Mouse (Mus musculus) hindbrain, embryonic 10.5 days (tissue): ENCODE measurements around the gene Sipa1l3. TPM values are rescaled to one million over a fixed set of nuclear protein-coding genes. Genes with fewer than 3 reads are reported as not detected.

Experiments used
- DNase-seq: peaks from one replicate; pipeline ENCODE4 v3.0.0-alpha.2; 2017; ENCODE audit warnings: low spot score
- H3K27ac ChIP-seq: fragments of 300-500 bp; sonication (generic); 2 replicates; pipeline ENCODE4 v1.5.1; 2016; ENCODE audit warnings: mild to moderate bottlenecking, moderate library complexity
- H3K27me3 ChIP-seq: fragments of 300-500 bp; sonication (generic); 2 replicates; pipeline ENCODE4 v1.6.1; 2016; ENCODE audit warnings: mild to moderate bottlenecking; ENCODE audit not compliant: poor library complexity, insufficient read depth, severe bottlenecking
- H3K36me3 ChIP-seq: fragments of 300-500 bp; sonication (generic); 2 replicates; pipeline ENCODE4 v1.6.1; 2016; ENCODE audit warnings: mild to moderate bottlenecking, moderate library complexity
- H3K4me1 ChIP-seq: fragments of 300-500 bp; sonication (generic); replicated peaks from 2 replicates; pipeline ENCODE4 v1.6.1; 2016; ENCODE audit warnings: mild to moderate bottlenecking
- H3K4me3 ChIP-seq: fragments of 300-500 bp; sonication (generic); 2 replicates; pipeline ENCODE4 v1.5.1; 2016; ENCODE audit warnings: mild to moderate bottlenecking, moderate library complexity
- H3K9me3 ChIP-seq: fragments of 300-500 bp; sonication (generic); 2 replicates; pipeline ENCODE4 v1.6.1; 2016; ENCODE audit warnings: mild to moderate bottlenecking, moderate library complexity
- WGBS: fragments of 180-500 bp; shearing (Covaris S2); methylation state at CpG from one replicate; pipeline ENCODE4 v1.1.7; 2016; 5-methylcytosine and 5-hydroxymethylcytosine counted together
- polyA plus RNA-seq: library from polyadenylated mRNA; unstranded; fragments of >200 nt; fragmentation: Nextera tagmentation; extraction: Ambion mirVana; gene quantifications from 2 replicates; pipeline ENCODE4 v1.2.1, GENCODE M21; 2016

Sipa1l3 gene
- polyA plus RNA-seq, 1 experiment from 2014 or later = 9.7 TPM

DNA sequence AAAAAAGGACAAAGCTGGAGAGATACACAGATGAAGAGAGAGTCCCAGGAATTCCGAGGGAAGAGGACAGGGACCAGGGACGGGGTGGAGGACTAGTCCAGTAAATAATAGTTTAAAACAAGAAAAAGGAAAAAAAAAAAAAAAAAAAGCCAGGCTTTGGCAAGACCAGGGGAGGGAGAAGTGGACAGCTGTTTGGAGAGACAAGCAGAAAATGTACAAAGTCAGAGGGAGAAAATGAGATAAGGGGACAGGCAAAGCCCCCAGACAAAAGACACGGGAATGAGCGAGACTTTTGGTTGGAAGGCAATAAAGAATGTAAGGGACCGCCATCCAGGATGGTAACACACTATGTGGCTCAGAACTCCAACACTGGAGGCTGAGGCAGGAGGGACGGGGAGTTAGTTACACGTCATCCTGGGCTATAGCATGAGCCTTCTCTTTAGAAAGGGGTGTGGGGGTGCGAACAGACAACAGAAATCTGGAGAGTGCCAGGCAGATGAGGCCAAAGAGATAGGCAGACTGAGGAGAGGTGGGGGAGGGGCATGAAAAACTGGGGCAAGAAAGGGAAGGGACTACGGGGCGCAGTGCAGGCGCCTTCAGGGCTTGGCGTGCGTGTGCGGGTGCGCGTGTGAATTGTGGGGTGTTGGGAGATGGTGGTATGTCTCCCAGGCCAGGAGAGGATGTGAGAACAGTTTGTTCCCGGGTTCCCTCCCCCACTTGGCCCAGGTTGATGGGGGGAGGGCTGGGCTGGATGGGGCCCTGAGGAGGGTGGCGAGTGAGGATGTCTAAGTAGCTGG is 200.1 kb downstream of the Sipa1l3 start:
- WGBS = 2% methylated on average over 18 of the region's 18 CpGs
- Histone ChIP-seq H3K4me1 (peaks cover 88% of the 10 kb centered on the region), H3K4me3 (peak overlapping the region; percentile 44), H3K27me3 (peaks cover 4% of the 10 kb centered on the region; the same call in 1 of the 2 replicates), H3K27ac (peak overlapping the region; percentile 93), H3K9me3 (no peaks in the 10 kb centered on the region), H3K36me3 (peaks cover 40% of the 10 kb centered on the region)
- peak; percentile 49 for DNase-seq

DNA sequence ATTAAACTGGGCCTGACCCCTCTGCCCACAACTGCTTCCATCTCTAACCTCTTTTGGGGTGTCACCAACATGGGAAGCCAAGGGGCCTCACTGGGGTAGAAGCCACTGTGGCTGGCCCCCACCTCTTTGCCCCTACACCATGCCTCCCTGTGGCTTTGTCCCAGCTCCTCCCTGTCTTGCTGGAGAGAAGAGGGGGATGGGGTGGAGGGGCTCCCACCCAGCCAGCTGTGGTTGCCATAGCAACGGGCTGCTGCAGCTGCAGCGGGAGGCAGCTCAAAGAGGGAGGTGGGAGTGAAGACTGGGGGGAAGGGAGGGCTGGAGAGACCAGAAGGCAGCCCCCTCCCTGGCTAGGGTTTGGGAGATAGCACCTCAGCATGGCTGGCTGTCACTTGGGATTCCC is 200.9 kb downstream of the Sipa1l3 start:
- H3K9me3 ChIP-seq = no peaks in the 10 kb centered on the region
- DNase-seq = peak; percentile 90
- peaks cover 95% of the 10 kb centered on the region for H3K4me1 ChIP-seq
- peaks cover 4% of the 10 kb centered on the region; the same call in 1 of the 2 replicates for H3K27me3 ChIP-seq
- peak overlapping the region; percentile 93 for H3K27ac ChIP-seq
- 0% methylated on average over 2 of the region's 2 CpGs for WGBS
- peak overlapping the region; percentile 44 for H3K4me3 ChIP-seq
- H3K36me3 ChIP-seq = peaks cover 41% of the 10 kb centered on the region

DNA sequence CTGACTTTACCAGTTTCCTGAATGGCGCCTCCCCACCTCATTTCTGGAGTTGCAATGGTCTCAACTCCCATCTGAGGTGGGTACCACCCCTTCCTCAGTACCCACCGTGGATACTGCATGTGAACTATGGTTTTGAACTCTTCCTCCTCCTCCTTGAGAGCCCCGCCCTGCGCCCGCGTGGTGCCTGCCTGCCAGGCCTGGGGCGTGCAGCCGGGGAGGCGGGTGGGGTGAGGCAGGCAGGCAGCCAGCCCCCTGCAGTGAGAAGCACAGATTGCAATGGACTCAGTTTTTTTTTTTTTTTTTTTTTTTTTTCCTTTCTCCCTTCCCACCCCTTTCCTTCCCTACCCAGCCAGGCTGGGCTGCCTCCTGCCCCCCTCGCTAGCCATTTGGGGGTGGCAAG is 201.5 kb downstream of the Sipa1l3 start:
- H3K36me3 ChIP-seq = peaks cover 45% of the 10 kb centered on the region
- peak overlapping the region; percentile 93 for H3K27ac ChIP-seq
- H3K4me1 ChIP-seq = peaks cover 93% of the 10 kb centered on the region
- H3K27me3 ChIP-seq = peaks cover 4% of the 10 kb centered on the region; the same call in 1 of the 2 replicates
- H3K9me3 ChIP-seq = no peaks in the 10 kb centered on the region
- DNase-seq = peak; percentile 54
- WGBS = 1% methylated on average over 10 of the region's 10 CpGs
- H3K4me3 ChIP-seq = peak overlapping the region; percentile 44

DNA sequence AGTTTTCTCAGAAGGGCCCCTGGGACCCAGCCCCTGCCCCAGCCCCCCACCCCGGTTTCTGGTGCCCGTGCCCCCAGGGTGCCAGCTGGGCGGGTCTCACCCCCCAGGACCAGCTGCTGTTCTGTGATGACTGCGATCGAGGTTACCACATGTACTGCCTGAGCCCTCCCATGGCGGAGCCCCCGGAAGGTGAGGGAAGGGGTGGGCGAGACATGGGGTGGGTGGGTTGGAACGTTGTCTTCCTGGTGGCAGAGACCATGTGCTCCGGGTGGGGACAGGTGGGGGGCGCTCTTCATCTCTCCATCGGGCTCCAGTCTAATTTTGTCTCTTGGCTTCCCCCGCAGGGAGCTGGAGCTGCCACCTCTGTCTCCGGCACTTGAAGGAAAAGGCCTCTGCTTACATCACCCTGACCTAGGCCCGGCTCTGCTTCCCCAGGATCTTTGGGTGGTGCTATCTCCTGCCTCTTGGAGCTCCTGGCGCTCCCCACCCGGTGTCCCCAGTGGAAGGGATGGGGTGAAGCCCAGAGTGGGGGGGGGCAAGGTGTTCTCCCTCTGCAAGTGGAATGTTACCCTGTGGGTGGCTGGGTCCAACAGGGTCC is 202.2 kb downstream of the Sipa1l3 start:
- peaks cover 86% of the 10 kb centered on the region for H3K4me1 ChIP-seq
- peak overlapping the region; percentile 93 for H3K27ac ChIP-seq
- peaks cover 49% of the 10 kb centered on the region for H3K36me3 ChIP-seq
- no peak for DNase-seq
- no peaks in the 10 kb centered on the region for H3K9me3 ChIP-seq
- H3K4me3 ChIP-seq = peak overlapping the region; percentile 44
- H3K27me3 ChIP-seq = peaks cover 7% of the 10 kb centered on the region
- WGBS = 64% methylated on average over 17 of the region's 17 CpGs

DNA sequence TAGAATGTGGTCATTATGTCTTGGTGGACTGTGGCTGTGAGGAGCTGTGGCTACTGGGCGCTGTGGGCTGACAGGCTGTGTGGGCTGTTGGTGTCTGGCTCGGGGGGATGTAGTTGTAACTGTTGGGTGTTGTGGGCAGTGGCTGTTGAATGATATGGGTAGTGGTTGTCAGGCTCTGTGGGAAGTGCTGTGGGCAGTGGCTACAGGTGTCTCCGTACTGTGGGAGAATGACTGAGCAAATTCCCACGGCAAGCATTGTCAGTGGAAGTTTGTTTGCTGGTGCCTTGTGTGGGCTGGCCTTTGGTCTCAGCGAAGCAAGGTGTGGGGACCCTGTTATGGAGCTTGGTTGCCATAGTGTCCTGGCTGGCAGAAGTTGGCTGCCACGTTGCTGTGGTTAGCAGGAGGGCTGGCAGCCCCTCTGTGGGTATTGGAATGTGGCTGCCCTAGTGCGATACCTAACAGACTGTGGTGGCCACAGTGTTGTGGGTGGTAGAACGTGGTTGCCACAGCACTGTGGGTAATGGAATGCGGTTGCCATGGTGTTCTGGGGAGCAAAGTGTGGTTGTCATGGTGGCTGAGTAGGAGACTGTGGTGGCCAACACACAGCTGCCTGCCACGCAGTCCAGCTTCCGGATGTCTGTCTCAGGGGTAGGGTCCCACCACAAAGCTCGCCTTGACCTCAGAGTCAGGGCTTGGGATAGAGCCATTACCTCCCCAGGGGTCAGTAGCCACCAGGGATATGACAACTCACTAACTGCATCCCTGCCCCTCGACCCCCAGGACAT is 203.4 kb downstream of the Sipa1l3 start:
- 57% methylated on average over 13 of the region's 13 CpGs for WGBS
- Histone ChIP-seq H3K27me3 (peaks cover 19% of the 10 kb centered on the region), H3K4me1 (peaks cover 75% of the 10 kb centered on the region), H3K36me3 (peaks cover 56% of the 10 kb centered on the region), H3K4me3 (peak overlapping the region; percentile 1; the same call in 1 of the 2 replicates), H3K27ac (peak overlapping the region; percentile 93), H3K9me3 (no peaks in the 10 kb centered on the region)
- DNase-seq = peak; percentile 76

DNA sequence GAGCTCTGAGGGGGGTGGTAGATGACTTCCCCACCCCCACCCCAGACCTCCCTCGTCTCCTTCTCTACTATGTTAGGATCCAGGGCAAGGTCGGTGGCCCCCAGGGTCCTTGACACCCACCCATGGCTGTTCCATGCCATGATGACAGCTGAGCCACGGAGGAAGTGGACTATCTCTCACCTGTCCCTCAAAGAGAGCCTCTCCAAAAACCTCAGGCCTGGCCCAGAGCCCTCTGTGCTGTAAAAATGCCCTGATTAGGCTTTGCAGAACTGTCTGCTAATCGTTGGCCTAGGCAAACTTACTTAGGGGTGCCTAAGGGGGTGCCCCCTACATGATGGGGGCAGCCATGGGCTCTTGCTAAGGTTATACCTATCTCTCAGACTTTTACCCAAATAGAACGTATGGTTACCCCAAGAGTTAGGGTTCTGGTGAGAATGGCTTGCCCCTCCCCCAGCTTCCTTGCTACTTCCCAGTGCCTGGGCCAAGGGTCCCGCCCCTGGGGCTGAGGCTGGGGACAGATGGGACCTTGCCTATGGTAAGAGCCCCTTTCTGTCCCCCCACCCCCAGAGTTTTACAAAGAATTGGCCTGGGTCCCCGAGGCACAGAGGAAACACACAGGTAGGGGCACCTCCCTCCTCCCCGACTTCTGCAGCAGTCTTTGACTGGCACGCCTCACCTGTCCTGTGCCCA is 204.7 kb downstream of the Sipa1l3 start:
- Histone ChIP-seq H3K4me3 (no peak overlapping the region), H3K4me1 (peaks cover 75% of the 10 kb centered on the region), H3K9me3 (no peaks in the 10 kb centered on the region), H3K27ac (0 out of 2 replicates have a peak overlapping the region, but pooled peaks have one; percentile 3), H3K27me3 (peaks cover 32% of the 10 kb centered on the region), H3K36me3 (peaks cover 56% of the 10 kb centered on the region)
- DNase-seq = no peak
- 47% methylated on average over 9 of the region's 9 CpGs for WGBS

DNA sequence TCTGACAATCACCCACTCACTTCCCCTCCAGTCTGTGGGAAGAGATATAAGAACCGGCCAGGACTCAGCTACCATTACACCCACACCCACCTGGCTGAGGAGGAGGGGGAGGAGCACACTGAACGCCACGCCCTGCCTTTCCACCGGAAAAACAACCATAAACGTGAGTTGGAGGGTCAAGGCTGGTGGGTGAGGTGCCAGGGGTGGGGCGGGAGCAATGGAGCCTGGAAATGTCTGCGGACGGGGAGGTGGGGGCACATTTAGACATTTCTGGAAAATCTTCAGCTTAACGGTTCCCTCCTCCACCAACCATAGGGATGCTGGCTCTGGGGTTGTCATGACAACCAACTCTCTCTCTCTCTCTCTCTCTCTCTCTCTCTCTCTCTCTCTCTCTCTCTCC is 205.4 kb downstream of the Sipa1l3 start:
- peaks cover 39% of the 10 kb centered on the region for H3K27me3 ChIP-seq
- H3K36me3 ChIP-seq = peaks cover 56% of the 10 kb centered on the region
- DNase-seq = no peak
- peaks cover 75% of the 10 kb centered on the region for H3K4me1 ChIP-seq
- WGBS = 37% methylated on average over 9 of the region's 9 CpGs
- no peak overlapping the region; the same call in 1 of the 2 replicates for H3K27ac ChIP-seq
- peak overlapping the region; percentile 9; the same call in 1 of the 2 replicates for H3K4me3 ChIP-seq
- H3K9me3 ChIP-seq = no peaks in the 10 kb centered on the region

DNA sequence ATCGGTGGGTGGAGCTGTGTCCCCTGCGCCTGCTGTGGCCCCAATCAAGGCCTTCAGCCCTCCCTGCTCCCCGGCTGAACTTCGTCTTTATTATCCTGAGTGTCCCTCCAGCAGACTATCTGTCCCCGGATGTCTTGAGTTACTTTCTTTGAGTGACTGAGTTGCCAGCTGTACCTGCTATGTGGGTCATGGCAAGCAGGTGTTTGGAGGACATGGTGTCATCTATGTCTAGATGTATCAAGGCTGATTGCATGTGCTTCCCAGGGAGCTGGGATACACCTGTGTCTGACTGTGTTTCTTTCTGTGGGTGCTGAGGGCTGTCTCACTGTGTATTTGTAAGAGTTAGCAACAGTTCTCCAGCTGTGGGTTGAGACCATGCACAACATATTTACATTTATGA is 208.7 kb downstream of the Sipa1l3 start:
- Histone ChIP-seq H3K4me1 (peaks cover 75% of the 10 kb centered on the region), H3K27me3 (peaks cover 57% of the 10 kb centered on the region)
- WGBS = 8% methylated on average over 5 of the region's 5 CpGs

DNA sequence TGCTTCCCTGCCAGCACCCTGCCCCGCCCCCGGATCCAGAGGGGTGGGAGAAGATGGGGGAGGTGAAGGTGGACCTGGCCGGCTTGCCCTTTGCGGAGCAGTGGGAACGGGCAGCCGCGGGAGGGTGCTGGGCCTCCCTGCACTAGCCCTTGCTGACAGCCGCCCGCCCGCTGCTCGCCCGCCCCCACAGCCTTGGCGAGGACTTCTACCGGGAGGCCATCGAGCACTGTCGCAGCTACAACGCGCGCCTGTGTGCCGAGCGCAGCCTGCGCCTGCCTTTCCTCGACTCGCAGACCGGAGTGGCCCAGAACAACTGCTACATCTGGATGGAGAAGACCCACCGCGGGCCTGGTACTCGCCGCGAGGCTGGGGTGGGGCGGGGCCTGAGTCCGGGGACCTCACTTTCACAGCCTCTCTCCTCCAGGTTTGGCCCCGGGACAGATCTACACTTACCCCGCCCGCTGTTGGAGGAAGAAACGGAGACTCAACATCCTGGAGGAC is 209.2 kb downstream of the Sipa1l3 start:
- DNase-seq = peak; percentile 52
- under 1% methylated on average over 36 of the region's 36 CpGs for WGBS
- Histone ChIP-seq H3K27me3 (peaks cover 60% of the 10 kb centered on the region), H3K36me3 (peaks cover 33% of the 10 kb centered on the region), H3K9me3 (no peaks in the 10 kb centered on the region), H3K4me1 (peaks cover 75% of the 10 kb centered on the region), H3K27ac (peak overlapping the region; percentile 84), H3K4me3 (peak overlapping the region; percentile 76)

More for the DNA sequence above, 208.7 kb downstream of the Sipa1l3 start:
- Histone ChIP-seq H3K36me3 (peaks cover 38% of the 10 kb centered on the region), H3K9me3 (no peaks in the 10 kb centered on the region), H3K27ac (peak overlapping the region; percentile 84), H3K4me3 (peak overlapping the region; percentile 76)
- DNase-seq = no peak

DNA sequence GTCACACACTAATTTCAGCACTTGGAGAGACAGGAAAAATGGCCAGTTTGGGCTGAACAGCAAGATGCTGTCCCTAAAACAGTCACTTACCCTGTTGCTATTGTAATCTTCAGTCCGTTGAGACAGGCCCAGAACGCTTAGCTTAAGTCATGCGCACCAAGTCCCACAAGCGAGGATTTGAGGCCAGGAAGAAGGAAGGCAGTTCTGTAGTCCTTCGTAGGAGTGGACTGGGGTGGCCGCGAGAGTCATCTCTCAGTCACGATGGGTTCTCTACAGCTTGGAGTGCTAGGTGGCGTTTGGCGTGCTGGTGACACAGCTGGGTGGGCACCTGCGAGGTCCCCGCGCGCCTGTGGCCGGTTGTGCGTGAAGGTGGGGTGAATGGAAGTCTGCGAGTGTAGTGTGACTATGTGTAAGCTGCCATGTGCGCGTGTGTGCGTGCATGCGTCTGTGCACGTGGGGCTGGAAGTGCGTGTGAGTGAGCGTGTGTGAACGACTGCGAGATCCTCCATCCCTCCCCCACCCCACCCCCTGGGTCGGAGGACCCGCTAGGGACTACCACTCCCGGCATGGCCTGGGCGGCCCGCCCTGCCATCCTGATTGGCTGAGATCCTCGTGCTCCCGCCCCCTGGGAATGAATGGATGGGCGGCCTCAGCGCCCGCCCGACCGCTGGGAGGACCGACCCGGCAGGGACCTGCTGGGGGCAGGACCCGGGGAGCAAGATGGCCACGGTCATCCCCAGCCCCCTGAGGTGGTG is 210.9 kb downstream of the Sipa1l3 start:
- Histone ChIP-seq H3K27ac (peak overlapping the region; percentile 85), H3K36me3 (peaks cover 19% of the 10 kb centered on the region), H3K4me1 (peaks cover 68% of the 10 kb centered on the region), H3K9me3 (no peaks in the 10 kb centered on the region), H3K27me3 (peaks cover 61% of the 10 kb centered on the region), H3K4me3 (peak overlapping the region; percentile 76)
- WGBS = 2% methylated on average over 42 of the region's 42 CpGs
- DNase-seq = peak; percentile 90

DNA sequence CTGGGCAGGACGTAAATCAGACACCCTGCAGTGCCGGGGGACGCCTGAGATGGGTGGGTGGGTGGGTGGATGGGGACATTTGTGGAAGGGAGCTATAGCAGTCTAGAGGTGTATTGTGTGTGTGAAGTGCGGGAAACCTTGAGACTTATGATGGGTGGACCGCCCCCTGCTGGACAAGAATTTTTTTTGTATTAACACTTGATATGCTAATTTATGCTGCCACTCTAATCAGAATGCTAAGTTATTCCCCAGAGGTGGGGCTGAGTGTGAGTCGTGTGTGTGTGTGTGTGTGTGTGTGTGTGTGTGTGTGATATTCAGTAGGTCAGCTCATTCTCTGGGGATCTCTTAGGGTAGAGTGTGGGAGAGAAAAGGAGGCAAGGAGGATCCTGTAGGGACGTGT is 211.8 kb downstream of the Sipa1l3 start:
- WGBS = 23% methylated on average over 7 of the region's 7 CpGs

More for the DNA sequence above, 211.8 kb downstream of the Sipa1l3 start:
- H3K4me1 ChIP-seq = peaks cover 68% of the 10 kb centered on the region
- H3K27ac ChIP-seq = peak overlapping the region; percentile 88
- no peaks in the 10 kb centered on the region for H3K9me3 ChIP-seq
- peaks cover 11% of the 10 kb centered on the region for H3K36me3 ChIP-seq
- H3K4me3 ChIP-seq = peak overlapping the region; percentile 76; the same call in 1 of the 2 replicates
- peak; percentile 68 for DNase-seq
- peaks cover 63% of the 10 kb centered on the region for H3K27me3 ChIP-seq
